Mouse (Mus musculus) left cerebral cortex, postnatal 25 days (tissue): Measurements from ENCODE around the gene Phkg2. TPM values are rescaled to one million over a fixed set of nuclear protein-coding genes. Genes with fewer than 3 reads are reported as not detected.

Experiments
- total RNA-seq, 2 experiments: library from RNA; stranded (reverse); gene quantifications; 2 replicates each; pipeline ENCODE4 v1.2.3; 2021

Gene Phkg2
- total RNA-seq, 2 experiments from 2014 or later: 76.9 to 89.1 TPM

Other genes starting within 250 kb of the Phkg2 start
- gene Zfp768, start 227.8 kb upstream of the Phkg2 start, total RNA-seq: 10 to 100 TPM; 11.7 TPM
- gene Zfp747, start 197.3 kb upstream of the Phkg2 start, total RNA-seq: 1 to 10 TPM; 5.4 to 6.7 TPM
- gene 9130019O22Rik, start 186.2 kb upstream of the Phkg2 start, total RNA-seq: 1 to 10 TPM; 2.8 to 4.0 TPM
- gene E430018J23Rik, start 179.7 kb upstream of the Phkg2 start, total RNA-seq: 1 to 10 TPM; 6.6 to 7.9 TPM
- 1 to 10 TPM; 4.5 TPM for gene Zfp764, start 166.5 kb upstream of the Phkg2 start, total RNA-seq
- gene Zfp688, start 151.3 kb upstream of the Phkg2 start, total RNA-seq: 10 to 100 TPM; 13.0 to 16.8 TPM
- 1 to 10 TPM; 5.8 to 8.2 TPM for gene Zfp689, start 124.2 kb upstream of the Phkg2 start, total RNA-seq
- 10 to 100 TPM; 27.1 to 32.2 TPM for gene Prr14, start 113.7 kb upstream of the Phkg2 start, total RNA-seq
- 10 to 100 TPM; 56.2 to 56.9 TPM for gene Fbrs, start 94.1 kb upstream of the Phkg2 start, total RNA-seq
- 100 to 1,000 TPM; 101 to 116 TPM for gene Srcap, start 61.4 kb upstream of the Phkg2 start, total RNA-seq
- 10 to 100 TPM; 10.6 to 11.6 TPM for gene Gm42715, start 53.8 kb upstream of the Phkg2 start, total RNA-seq
- gene Tmem265, start 11.9 kb upstream of the Phkg2 start, total RNA-seq: not detected
- gene Ccdc189, start 15.3 kb downstream of the Phkg2 start, total RNA-seq: 1 to 10 TPM; 6.8 to 7.7 TPM
- 10 to 100 TPM; 69.4 to 71.4 TPM for gene Rnf40, start 15.4 kb downstream of the Phkg2 start, total RNA-seq
- 10 to 100 TPM; 22.2 to 24.8 TPM for gene Zfp629, start 42.5 kb downstream of the Phkg2 start, total RNA-seq
- gene Bcl7c, start 135.6 kb downstream of the Phkg2 start, total RNA-seq: 10 to 100 TPM; 37.6 to 43.0 TPM
- 1 to 10 TPM; 2.6 to 3.4 TPM for gene Ctf1, start 139.4 kb downstream of the Phkg2 start, total RNA-seq
- not detected for gene Ctf2, start 158.8 kb downstream of the Phkg2 start, total RNA-seq
- gene Fbxl19, start 171.2 kb downstream of the Phkg2 start, total RNA-seq: 10 to 100 TPM; 81.3 to 88.2 TPM
- 10 to 100 TPM; 23.1 to 23.7 TPM for gene Orai3, start 196.5 kb downstream of the Phkg2 start, total RNA-seq
- gene Setd1a, start 203.3 kb downstream of the Phkg2 start, total RNA-seq: 10 to 100 TPM; 42.3 to 43.4 TPM
- 1 to 10 TPM; 3.5 to 4.5 TPM for gene Gm49388, start 212.3 kb downstream of the Phkg2 start, total RNA-seq
- gene Hsd3b7, start 227.3 kb downstream of the Phkg2 start, total RNA-seq: 1 to 10 TPM; 3.6 to 6.8 TPM